Mouse (Mus musculus): ENCODE data around the gene Tle3.

DNA sequence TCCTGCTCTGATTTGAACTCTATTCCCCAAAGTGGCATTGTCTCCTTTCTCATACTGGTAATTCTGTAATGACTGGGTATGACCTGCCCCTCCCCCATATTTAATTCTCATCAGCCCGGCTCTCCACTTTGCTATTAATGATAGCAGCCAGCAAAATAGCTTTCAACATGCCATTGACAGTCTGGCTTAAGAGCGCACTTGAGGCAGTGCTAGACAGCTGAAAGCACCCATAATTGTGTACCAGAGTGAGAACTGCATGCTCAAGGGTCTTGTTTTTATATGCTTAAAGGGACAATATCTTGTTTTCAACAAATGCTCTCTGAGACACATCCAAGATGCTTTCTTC, 8.9 kb downstream of the Tle3 start:
- TF ChIP-seq POLR2A (IDR thresholded peaks at IDR 0.05; ENCODE audit: borderline replicate concordance, extremely low read depth, insufficient read depth, insufficient read length, poor library complexity, severe bottlenecking) (no peak), CTCF (IDR thresholded peaks at IDR 0.05; ENCODE audit: borderline replicate concordance, extremely low read depth, insufficient read depth, insufficient read length) (no peak)

Data from brain, embryonic 14.5 days (tissue).